In genomic region chr3:41551671-41552070, GRCm38 (mm10) we compare ENCODE assay signal across 1 mouse cellular context.
TF ChIP-seq lines count a peak whose summit lies in the region.

No protein-coding gene starts in this region.

TF ChIP-seq in MEL, 35 proteins besides CTCF, POLR2A, EP300 and RAD21 (continued from another document):
- TF ChIP-seq USF1 (IDR thresholded peaks at IDR 0.05; ENCODE audit: low read depth, low read length) (no peak), UBTF (IDR thresholded peaks at IDR 0.05; ENCODE audit: borderline replicate concordance, insufficient read depth, low read depth, low read length) (no peak), POLR2AphosphoS2 (IDR thresholded peaks at IDR 0.05; ENCODE audit: low read length) (no peak), BHLHE40 (IDR thresholded peaks at IDR 0.05; ENCODE audit: borderline replicate concordance, low read depth, low read length) (0 out of 2 replicates have a peak, but pooled peaks have one; percentile 12), NRF1 (IDR thresholded peaks at IDR 0.05; ENCODE audit: insufficient read depth, low read depth, low read length, poor library complexity, severe bottlenecking) (no peak), SMC3 (IDR thresholded peaks at IDR 0.05; ENCODE audit: low read depth, low read length) (no peak), TAL1 (IDR thresholded peaks at IDR 0.05; ENCODE audit: low read length) (peak; percentile 40), ETS1 (IDR thresholded peaks at IDR 0.05; ENCODE audit: low read depth, low read length) (peak; percentile 49; the same call in 1 of the 2 replicates), GATA1 (IDR thresholded peaks at IDR 0.05; ENCODE audit: low read depth, low read length) (peak; percentile 61), ZNF384 (IDR thresholded peaks at IDR 0.05; ENCODE audit: low read depth, low read length) (no peak), ZMIZ1 (IDR thresholded peaks at IDR 0.05; ENCODE audit: low read depth, low read length) (no peak)
TF ChIP-seq in MEL: peak in this region for 6.
